Mouse (Mus musculus) kidney, adult 18-20 months (tissue): Measurements from ENCODE around the gene Nubpl.

Experiments
- DNase-seq: peaks from one replicate; pipeline ENCODE4 v3.0.0; 2021

The Nubpl gene

GRCm38 (mm10) chr12:52247438-52247837, 149.9 kb downstream of the Nubpl start:
- DNase-seq, result no peak

GRCm38 (mm10) chr12:52248531-52248930, 151.0 kb downstream of the Nubpl start:
- no peak for DNase-seq

- DNase-seq, result no peak
Measured at GRCm38 (mm10) chr12:52254089-52254488, 156.6 kb downstream of the Nubpl start.

GRCm38 (mm10) chr12:52268131-52268530, 170.6 kb downstream of the Nubpl start:
- DNase-seq, result no peak

- no peak for DNase-seq
Measured at GRCm38 (mm10) chr12:52272828-52273227, 175.3 kb downstream of the Nubpl start.

- DNase-seq, result no peak
Measured at GRCm38 (mm10) chr12:52276320-52276719, 178.8 kb downstream of the Nubpl start.

GRCm38 (mm10) chr12:52281232-52281631, 183.7 kb downstream of the Nubpl start:
- DNase-seq, result no peak

GRCm38 (mm10) chr12:52284471-52284870, 186.9 kb downstream of the Nubpl start:
- no peak for DNase-seq

- no peak for DNase-seq
Measured at GRCm38 (mm10) chr12:52286802-52287201, 189.3 kb downstream of the Nubpl start.

GRCm38 (mm10) chr12:52288537-52288936, 191.0 kb downstream of the Nubpl start:
- peak; percentile 29 for DNase-seq

- DNase-seq, result no peak
Measured at GRCm38 (mm10) chr12:52288941-52289567, 191.5 kb downstream of the Nubpl start.

GRCm38 (mm10) chr12:52289594-52289993, 192.1 kb downstream of the Nubpl start:
- no peak for DNase-seq

- DNase-seq, result no peak
Measured at GRCm38 (mm10) chr12:52293931-52294330, 196.4 kb downstream of the Nubpl start.

- no peak for DNase-seq
Measured at GRCm38 (mm10) chr12:52297988-52298387, 200.5 kb downstream of the Nubpl start.

GRCm38 (mm10) chr12:52298683-52299082, 201.1 kb downstream of the Nubpl start:
- DNase-seq, result no peak

- no peak for DNase-seq
Measured at GRCm38 (mm10) chr12:52302961-52303360, 205.4 kb downstream of the Nubpl start.

- DNase-seq, result no peak
Measured at GRCm38 (mm10) chr12:52306348-52306747, 208.8 kb downstream of the Nubpl start.

GRCm38 (mm10) chr12:52307331-52307982, 209.9 kb downstream of the Nubpl start:
- no peak for DNase-seq

GRCm38 (mm10) chr12:52308628-52309027, 211.1 kb downstream of the Nubpl start:
- DNase-seq, result no peak

- DNase-seq, result no peak
Measured at GRCm38 (mm10) chr12:52314818-52315217, 217.3 kb downstream of the Nubpl start.

- no peak for DNase-seq
Measured at GRCm38 (mm10) chr12:52317635-52318034, 220.1 kb downstream of the Nubpl start.

- peak; percentile 22 for DNase-seq
Measured at GRCm38 (mm10) chr12:52318426-52318825, 220.9 kb downstream of the Nubpl start.

GRCm38 (mm10) chr12:52319156-52319555, 221.6 kb downstream of the Nubpl start:
- no peak for DNase-seq

GRCm38 (mm10) chr12:52328488-52328887, 231.0 kb downstream of the Nubpl start:
- DNase-seq, result no peak
